Mouse (Mus musculus): Measurements from ENCODE around the gene Dixdc1. TPM values are rescaled to one million over a fixed set of nuclear protein-coding genes. Genes with fewer than 3 reads are reported as not detected.

Dixdc1 gene
- polyA plus RNA-seq, 1 experiment from 2014 or later: 3.7 TPM

GRCm38 (mm10) chr9:50697706-50698041, 41.6 kb downstream of the Dixdc1 start:
- H3K27ac ChIP-seq (ENCODE audit: low read depth): no peak overlapping the region
- H3K4me2 ChIP-seq (ENCODE audit: low read depth, low read length): peak overlapping the region; percentile 73
- H3K4me3 ChIP-seq (ENCODE audit: low read depth, low read length): 0 out of 2 replicates have a peak overlapping the region, but pooled peaks have one; percentile 21
- TF ChIP-seq EP300 (IDR thresholded peaks at IDR 0.05; ENCODE audit: low read depth): no peak
- no peak for TF ChIP-seq CTCF (IDR thresholded peaks at IDR 0.05; ENCODE audit: low read depth)
- H3K9ac ChIP-seq (replicated peaks): no peak overlapping the region
- H3K27me3 ChIP-seq (ENCODE audit: insufficient read depth, low read length): peaks cover 38% of the 10 kb centered on the region
- H3K4me1 ChIP-seq (ENCODE audit: insufficient read depth): peaks cover 8% of the 10 kb centered on the region; the same call in 1 of the 2 replicates
- no peaks in the 10 kb centered on the region for H3K36me3 ChIP-seq (replicated peaks; ENCODE audit: insufficient read depth, low read length)
- DNase-seq (peak; percentile 57), ATAC-seq (no peak)
- 3% methylated on average over 12 of the region's 12 CpGs for WGBS (ENCODE audit: insufficient replicate concordance)
- no peaks in the 10 kb centered on the region for H3K9me3 ChIP-seq (ENCODE audit: low read length)

GRCm38 (mm10) chr9:50696851-50697705, 42.2 kb downstream of the Dixdc1 start:
- H3K4me3 ChIP-seq (ENCODE audit: low read depth, low read length): no peak overlapping the region
- H3K4me2 ChIP-seq (ENCODE audit: low read depth, low read length): peak overlapping the region; percentile 73
- H3K9ac ChIP-seq (replicated peaks): no peak overlapping the region
- DNase-seq: no peak
- no peaks in the 10 kb centered on the region for H3K9me3 ChIP-seq (ENCODE audit: low read length)
- 60% methylated on average over 12 of the region's 12 CpGs for WGBS (ENCODE audit: insufficient replicate concordance)
- H3K27ac ChIP-seq (ENCODE audit: low read depth): no peak overlapping the region
- H3K27me3 ChIP-seq (ENCODE audit: insufficient read depth, low read length): peaks cover 38% of the 10 kb centered on the region
- H3K4me1 ChIP-seq (ENCODE audit: insufficient read depth): peaks cover 8% of the 10 kb centered on the region; the same call in 1 of the 2 replicates
- no peaks in the 10 kb centered on the region for H3K36me3 ChIP-seq (replicated peaks; ENCODE audit: insufficient read depth, low read length)
- ATAC-seq: no peak
- TF ChIP-seq CTCF (IDR thresholded peaks at IDR 0.05; ENCODE audit: low read depth): no peak
- TF ChIP-seq EP300 (IDR thresholded peaks at IDR 0.05; ENCODE audit: low read depth): no peak

- H3K9me3 ChIP-seq (ENCODE audit: low read length): no peaks in the 10 kb centered on the region
- H3K4me3 ChIP-seq (ENCODE audit: low read depth, low read length): no peak overlapping the region
- peaks cover 3% of the 10 kb centered on the region; the same call in 1 of the 2 replicates for H3K4me1 ChIP-seq (ENCODE audit: insufficient read depth)
- H3K4me2 ChIP-seq (ENCODE audit: low read depth, low read length): no peak overlapping the region
- peaks cover 34% of the 10 kb centered on the region for H3K27me3 ChIP-seq (ENCODE audit: insufficient read depth, low read length)
- ATAC-seq (no peak), DNase-seq (no peak)
- TF ChIP-seq CTCF (IDR thresholded peaks at IDR 0.05; ENCODE audit: low read depth): no peak
- no peak for TF ChIP-seq EP300 (IDR thresholded peaks at IDR 0.05; ENCODE audit: low read depth)
- H3K9ac ChIP-seq (replicated peaks): no peak overlapping the region
- no peaks in the 10 kb centered on the region for H3K36me3 ChIP-seq (replicated peaks; ENCODE audit: insufficient read depth, low read length)
- no peak overlapping the region for H3K27ac ChIP-seq (ENCODE audit: low read depth)
- WGBS (ENCODE audit: insufficient replicate concordance): 73% methylated on average over 6 of the region's 6 CpGs
Measured at GRCm38 (mm10) chr9:50695153-50695552, 44.2 kb downstream of the Dixdc1 start.

DNA sequence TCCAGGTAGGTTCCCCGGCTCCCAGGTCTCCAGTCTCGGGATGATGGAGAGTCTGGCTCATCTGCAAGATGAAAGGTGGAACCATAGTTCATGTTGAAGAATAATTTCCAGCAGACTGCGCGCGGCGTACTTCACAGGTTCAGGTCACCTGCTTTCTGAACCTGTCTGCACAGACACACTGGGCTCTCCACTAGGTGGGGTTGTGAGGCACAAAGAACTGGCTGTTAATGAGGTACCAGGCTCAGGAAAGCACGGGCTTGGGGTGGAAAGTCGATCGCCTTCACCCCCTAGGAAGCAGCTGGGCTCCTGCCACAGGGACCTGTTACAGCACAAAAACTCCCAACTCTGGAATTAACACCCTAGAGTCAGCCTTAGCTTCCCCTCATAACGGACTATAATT, 45.7 kb downstream of the Dixdc1 start:
- Histone ChIP-seq H3K4me2 (ENCODE audit: low read depth, low read length) (peak overlapping the region; percentile 48), H3K27me3 (ENCODE audit: insufficient read depth, low read length) (peaks cover 19% of the 10 kb centered on the region), H3K9me3 (ENCODE audit: low read length) (no peaks in the 10 kb centered on the region), H3K4me3 (ENCODE audit: low read depth, low read length) (peak overlapping the region; percentile 41), H3K9ac (replicated peaks) (peak overlapping the region; percentile 35), H3K4me1 (ENCODE audit: insufficient read depth) (peaks cover 3% of the 10 kb centered on the region; the same call in 1 of the 2 replicates), H3K27ac (ENCODE audit: low read depth) (peak overlapping the region; percentile 89), H3K36me3 (replicated peaks; ENCODE audit: insufficient read depth, low read length) (no peaks in the 10 kb centered on the region)
- ATAC-seq: peak; percentile 80
- WGBS (ENCODE audit: insufficient replicate concordance): 15% methylated on average over 10 of the region's 10 CpGs
- DNase-seq: peak; percentile 75
- no peak for TF ChIP-seq EP300 (IDR thresholded peaks at IDR 0.05; ENCODE audit: low read depth)
- TF ChIP-seq CTCF (IDR thresholded peaks at IDR 0.05; ENCODE audit: low read depth): peak; percentile 76

- no peak for TF ChIP-seq EP300 (IDR thresholded peaks at IDR 0.05; ENCODE audit: low read depth)
- TF ChIP-seq CTCF (IDR thresholded peaks at IDR 0.05; ENCODE audit: low read depth): no peak
- Histone ChIP-seq H3K4me1 (ENCODE audit: insufficient read depth) (peaks cover 3% of the 10 kb centered on the region; the same call in 1 of the 2 replicates), H3K27me3 (ENCODE audit: insufficient read depth, low read length) (peaks cover 13% of the 10 kb centered on the region), H3K4me2 (ENCODE audit: low read depth, low read length) (peak overlapping the region; percentile 48), H3K9ac (replicated peaks) (peak overlapping the region; percentile 35), H3K36me3 (replicated peaks; ENCODE audit: insufficient read depth, low read length) (no peaks in the 10 kb centered on the region), H3K4me3 (ENCODE audit: low read depth, low read length) (peak overlapping the region; percentile 41), H3K27ac (ENCODE audit: low read depth) (peak overlapping the region; percentile 89), H3K9me3 (ENCODE audit: low read length) (no peaks in the 10 kb centered on the region)
- WGBS (ENCODE audit: insufficient replicate concordance): 26% methylated on average over 13 of the region's 13 CpGs
- ATAC-seq (peak; percentile 87), DNase-seq (peak; percentile 50)
Measured at GRCm38 (mm10) chr9:50692626-50693580, 46.4 kb downstream of the Dixdc1 start.

Measured in liver, postnatal 0 days (tissue).